Mouse (Mus musculus) ZHBTc4 (cell line): ENCODE results near the gene Ccdc106.

Experiments
- DNase-seq: peaks from one replicate; pipeline ENCODE4 v3.0.0-alpha.2; 2011; ENCODE audit warnings: low read depth, low spot score

Ccdc106 gene

DNA sequence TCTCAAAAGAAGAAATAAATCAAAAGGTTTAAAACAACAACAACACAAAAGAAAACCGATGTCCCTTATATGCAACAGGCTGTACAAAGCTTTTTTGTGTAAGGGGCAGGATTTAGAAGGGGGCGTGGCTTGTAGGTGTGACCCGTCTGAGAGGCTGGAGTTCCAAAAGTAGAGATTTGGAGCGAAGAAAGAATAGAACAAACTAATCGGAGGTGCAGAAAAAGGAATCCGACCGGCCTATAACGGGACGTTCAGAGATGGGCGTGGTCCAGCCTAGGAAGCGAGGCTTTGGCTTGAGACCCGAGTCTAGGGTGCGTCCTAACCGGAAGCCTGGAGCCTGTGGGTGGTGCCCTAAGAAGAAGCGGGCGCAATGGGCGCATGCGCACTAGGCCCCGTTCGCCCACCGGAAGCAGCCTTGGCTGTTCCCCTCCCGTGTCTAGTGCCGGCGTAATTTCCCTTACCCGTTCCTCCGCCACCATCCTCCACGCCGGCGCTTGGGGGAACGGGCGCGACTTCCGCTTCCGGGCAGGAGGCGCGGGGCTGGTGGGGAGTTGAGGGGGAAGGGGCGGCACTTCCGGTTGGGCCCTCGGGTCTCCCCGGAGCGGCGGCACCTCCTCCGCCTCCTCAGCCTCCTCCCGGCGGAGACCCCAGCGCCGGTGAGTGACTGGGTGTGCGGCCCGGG lies at the start of gene Ccdc106, which contains the start of gene Zfp865:
Gene Ccdc106, plus strand, starts transcription at position 554 of the 682 bp plus-strand sequence.
Gene Zfp865, plus strand, starts transcription at position 377 of the 682 bp plus-strand sequence.
- DNase-seq: peak; percentile 99

- no peak for DNase-seq
Observed at GRCm38 (mm10) chr7:4971068-4971467, 49.3 kb upstream of the Ccdc106 start, which contains the start of gene Sbk3. TSS of gene Sbk3 (minus strand) at chr7:4971168.

- DNase-seq: no peak
Observed at GRCm38 (mm10) chr7:4971710-4972109, 48.6 kb upstream of the Ccdc106 start.

DNA sequence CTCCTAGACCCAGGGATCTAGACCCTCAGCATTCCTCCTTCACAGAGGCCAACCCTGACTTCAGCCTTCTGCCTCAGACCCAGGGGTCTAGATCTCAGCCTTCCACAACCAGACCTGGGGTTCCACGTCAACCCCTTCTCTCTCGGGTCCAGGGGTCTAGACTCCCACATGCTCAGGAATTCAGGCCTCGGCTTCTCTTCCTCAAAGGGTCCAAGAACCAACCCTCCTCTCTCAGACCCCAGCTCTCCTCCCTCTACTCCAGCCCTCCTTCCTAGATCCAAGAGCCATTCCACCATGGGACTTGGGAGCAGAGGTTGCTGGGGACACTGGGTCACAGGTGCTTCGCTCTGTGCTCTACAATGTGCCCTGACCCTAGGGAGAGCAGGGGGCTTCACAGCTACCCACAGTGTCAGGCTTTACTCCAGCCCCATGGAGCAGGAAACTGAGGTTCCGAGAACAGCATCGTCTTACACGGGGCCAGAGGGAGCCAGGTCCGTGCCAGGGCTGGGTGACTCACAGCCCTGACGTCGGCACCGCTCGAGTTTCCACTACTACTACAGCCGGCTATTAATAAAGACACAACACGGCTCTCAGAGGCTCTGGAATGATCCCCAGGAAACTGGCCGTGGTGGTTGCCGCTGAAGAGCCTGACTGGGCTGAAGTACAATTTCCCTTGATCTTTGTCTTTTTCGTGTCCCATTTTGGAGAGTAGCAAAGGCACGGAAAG lies 47.9 kb upstream of the Ccdc106 start:
- DNase-seq: no peak

GRCm38 (mm10) chr7:4975455-4975854 lies 44.9 kb upstream of the Ccdc106 start:
- no peak for DNase-seq

DNA sequence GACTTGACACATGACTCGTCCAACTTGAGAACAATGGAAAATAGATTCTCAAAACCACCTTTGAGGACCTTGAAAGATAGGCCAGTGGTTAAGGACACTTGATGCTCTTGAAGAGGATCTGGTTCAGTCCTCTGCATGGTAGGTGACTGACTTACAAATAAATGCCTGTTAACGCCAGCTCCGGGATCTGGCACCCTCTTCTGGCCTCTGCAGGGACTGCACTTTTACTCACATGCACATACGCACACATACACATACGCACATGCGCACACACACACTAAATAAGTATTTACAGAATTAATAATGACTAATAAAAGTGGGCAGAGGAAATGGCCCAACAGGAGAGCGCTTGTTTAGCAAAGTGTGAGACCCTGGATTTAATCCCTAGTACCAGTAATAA lies 43.5 kb upstream of the Ccdc106 start:
- peak; percentile 80 for DNase-seq

DNA sequence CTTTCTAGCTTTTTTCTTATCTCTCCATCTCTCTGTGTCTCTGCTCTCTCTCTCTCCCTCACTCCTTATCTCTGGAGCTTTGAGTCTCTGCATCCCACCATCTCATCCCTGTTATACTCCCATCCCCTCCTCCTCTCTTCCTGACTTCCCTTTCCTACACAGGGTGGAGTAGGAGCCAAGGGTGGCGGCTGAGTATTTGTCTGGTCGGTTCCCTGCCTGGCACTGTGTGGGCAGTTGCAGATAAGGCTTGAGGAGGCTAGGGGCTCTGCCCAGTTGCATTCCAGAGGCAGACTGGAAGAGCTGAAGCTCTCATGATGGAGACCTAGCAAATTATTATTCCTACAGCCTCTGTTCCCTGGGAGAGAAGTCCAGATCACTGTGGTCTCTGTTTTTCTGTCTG lies 32.1 kb upstream of the Ccdc106 start:
- DNase-seq: no peak

DNA sequence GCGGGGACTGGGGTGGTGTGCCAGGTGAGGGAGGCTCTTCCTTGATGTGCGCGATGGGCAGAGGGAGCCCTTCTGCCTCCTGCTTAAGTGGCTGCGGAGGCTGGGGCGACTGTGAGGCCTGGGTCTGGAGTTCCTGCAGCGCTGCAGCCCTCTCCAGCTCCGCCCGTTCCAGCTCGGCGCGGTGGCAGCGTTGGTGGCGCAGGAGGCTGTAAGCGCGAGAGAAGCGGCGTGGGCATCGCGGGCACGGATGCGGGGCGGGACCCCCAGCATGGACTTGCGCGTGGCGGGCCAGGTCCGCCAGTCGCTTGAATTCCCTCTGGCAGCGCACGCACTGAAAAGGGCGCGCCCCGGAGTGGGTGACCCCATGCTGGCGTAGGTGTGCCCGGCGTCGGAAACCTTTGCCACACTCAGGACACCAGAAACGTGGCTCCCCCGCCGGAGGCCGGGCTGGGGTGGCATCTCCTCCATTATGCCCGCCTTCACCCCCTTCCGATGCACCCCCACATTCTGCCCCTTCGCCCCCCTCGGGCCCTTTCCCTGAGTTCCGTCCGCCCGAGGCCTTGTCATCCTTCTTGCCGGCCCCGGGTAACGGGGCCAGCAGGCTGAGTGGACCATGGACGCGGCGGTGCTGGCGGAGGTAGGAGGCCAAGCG lies 26.9 kb upstream of the Ccdc106 start:
- DNase-seq: peak; percentile 43

DNA sequence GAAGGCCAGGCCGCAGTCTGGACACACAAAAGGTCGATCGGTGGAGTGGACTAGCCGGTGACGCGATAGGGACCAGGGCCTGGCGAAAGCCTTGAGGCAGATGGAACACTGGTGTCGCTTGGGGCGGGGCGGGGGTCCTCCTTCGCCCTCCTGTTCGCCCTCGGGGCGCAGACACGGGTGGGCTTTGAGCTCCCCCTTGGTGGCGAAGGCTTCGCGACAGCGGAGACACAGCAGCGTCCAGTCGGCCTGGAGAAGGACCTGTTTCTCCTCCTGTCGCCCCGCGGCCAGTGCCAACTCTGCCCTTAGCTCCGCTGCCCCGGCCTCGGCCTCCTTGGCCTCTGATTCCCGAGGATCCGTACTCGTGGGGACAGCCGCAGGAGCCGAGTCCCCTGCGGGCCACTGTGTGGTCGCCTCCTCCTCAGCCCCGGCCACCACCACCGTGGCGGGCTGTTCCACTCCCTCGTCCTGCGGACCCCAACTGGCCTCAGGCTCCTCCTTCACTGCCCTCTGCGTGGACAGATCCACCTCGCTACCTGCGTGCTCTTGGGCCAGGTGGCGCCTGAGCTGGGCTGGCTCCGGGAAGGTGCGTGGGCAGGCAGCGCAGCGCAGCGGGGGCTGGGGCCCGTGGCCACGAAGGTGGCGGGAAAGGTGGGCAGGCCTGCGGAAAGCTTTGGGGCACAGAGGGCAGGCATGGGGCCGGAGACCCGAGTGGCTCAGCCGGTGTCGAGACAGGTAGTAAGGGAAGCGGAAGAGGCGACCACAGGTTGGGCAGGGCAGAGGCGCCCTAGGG lies 26.2 kb upstream of the Ccdc106 start:
- DNase-seq: no peak

- DNase-seq: no peak
Observed at GRCm38 (mm10) chr7:4995268-4996002, 24.9 kb upstream of the Ccdc106 start.

GRCm38 (mm10) chr7:4996003-4996895 lies 24.1 kb upstream of the Ccdc106 start, which contains the start of gene Zfp579:
TSS of gene Zfp579 (minus strand) at chr7:4996158.
- DNase-seq: peak; percentile 90

DNA sequence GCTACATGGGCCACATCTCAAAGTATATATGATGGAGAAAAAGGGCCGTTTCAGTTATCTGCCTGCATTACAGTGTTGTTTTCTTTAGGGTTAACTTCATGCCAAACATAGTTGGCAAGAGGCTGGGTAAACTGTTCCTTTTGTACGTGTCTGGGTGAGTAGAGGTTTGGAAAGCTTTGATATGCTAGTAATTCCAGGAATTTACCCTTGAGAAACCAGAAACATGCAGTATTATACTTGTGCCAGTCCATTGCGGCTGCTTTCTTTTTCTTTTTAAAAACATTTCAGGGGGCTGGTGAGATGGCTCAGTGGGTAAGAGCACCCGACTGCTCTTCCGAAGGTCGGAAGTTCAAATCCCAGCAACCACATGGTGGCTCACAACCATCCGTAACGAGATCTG lies 23.4 kb upstream of the Ccdc106 start:
- DNase-seq: no peak

- no peak for DNase-seq
Observed at GRCm38 (mm10) chr7:4999876-5000275, 20.5 kb upstream of the Ccdc106 start.

- peak; percentile 58 for DNase-seq
Observed at GRCm38 (mm10) chr7:5002876-5003275, 17.5 kb upstream of the Ccdc106 start.

DNA sequence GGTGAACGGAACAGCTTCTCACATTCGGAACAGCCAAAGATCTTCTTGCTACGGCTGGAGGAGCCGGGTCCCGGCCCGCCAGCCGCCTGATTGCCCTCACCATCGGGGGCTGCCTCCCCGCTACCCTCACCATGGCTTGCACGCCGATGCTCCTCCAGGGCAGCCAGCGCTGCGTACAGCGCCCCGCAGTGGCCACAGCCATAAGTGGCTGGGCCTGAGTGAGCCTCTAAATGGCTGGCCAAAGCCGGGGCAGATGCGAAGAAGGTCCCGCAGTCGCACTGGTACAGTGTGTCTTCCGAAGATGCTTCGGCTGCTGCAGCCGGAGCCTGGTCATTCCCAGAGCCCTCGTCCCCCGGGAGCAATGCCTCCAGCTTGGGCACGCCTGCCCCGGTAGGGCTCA lies 12.1 kb upstream of the Ccdc106 start:
- DNase-seq: peak; percentile 90

GRCm38 (mm10) chr7:5012681-5013513 lies 7.5 kb upstream of the Ccdc106 start:
- DNase-seq: peak; percentile 93

- DNase-seq: peak; percentile 99
Observed at GRCm38 (mm10) chr7:5014251-5015117, 5.9 kb upstream of the Ccdc106 start, which contains the start of the genes Zfp524 and Fiz1. TSS of gene Zfp524 (plus strand) at chr7:5014415. TSS of gene Fiz1 (minus strand) at chr7:5014697.
